Mouse (Mus musculus): Measurements from ENCODE around the gene Syt5. TPM values are rescaled to one million over a fixed set of nuclear protein-coding genes. Genes with fewer than 3 reads are reported as not detected.
A peak's percentile ranks its signal among the peaks of the same experiment; 100 is the strongest.
"Not testable (repeated sequence)": the region's sequence is repeated elsewhere in the genome, so short reads cannot be mapped to it uniquely, and the experiment has no call there.

Gene Syt5
- 1 to 10 TPM; 1.4 to 1.9 TPM for total RNA-seq (2021)
- long read RNA-seq, experiment 1, partial matches to known transcripts = 0 of 1 reads
- long read RNA-seq, experiment 1, other reads (novel, unspliced or antisense) = 1 of 1 reads
- long read RNA-seq, experiment 2, partial matches to known transcripts = 0 of 1 reads
- long read RNA-seq, experiment 2, other reads (novel, unspliced or antisense) = 0 of 1 reads

DNA sequence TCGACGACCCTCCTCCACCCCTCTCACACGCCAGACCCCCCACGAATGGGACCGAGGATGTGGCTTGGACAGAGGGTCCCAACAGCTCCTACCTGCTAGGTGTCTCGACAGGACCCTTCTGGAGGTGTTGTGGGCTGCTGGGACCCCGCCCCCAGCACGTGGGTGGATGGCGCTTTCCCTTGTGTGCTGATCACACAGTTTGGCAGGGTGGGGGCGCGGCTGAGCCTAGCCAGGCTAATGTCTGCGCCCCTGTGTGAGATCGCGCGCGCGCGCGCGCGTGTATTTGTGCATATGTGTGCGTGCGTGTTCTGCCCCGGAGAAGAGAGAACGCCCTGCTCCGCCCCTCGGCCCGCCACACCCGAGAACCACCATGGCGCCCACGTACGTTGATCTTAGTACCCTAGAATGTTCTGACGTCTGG lies at the start of gene Syt5:
TSS of gene Syt5 (minus strand) at position 321 of the 421 bp plus-strand sequence.
- intact Hi-C loops (cut with DNase I) = no loop called here
- DNase-seq = no peak

DNA sequence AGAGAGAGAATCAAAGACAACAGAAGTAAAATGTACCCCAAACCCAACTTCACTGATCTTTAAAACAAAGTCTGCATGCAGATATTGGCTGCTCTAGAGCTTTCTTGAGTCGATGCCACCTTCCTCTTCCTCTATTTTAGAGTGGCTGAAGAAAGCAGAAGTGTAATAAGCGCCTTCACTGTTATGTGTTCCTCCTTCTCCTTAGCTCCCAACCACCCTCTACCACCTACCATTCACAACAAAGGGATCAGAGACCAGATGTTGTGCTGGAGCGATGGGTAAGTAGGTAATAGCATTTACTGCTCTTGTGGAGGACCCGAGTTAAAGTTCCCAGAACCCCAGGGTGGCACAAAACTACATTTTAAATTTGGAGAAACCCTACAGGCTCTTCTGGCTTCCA lies 49.7 kb upstream of the Syt5 start:
- intact Hi-C loops (cut with DNase I); DNase-seq: not testable (repeated sequence)

DNA sequence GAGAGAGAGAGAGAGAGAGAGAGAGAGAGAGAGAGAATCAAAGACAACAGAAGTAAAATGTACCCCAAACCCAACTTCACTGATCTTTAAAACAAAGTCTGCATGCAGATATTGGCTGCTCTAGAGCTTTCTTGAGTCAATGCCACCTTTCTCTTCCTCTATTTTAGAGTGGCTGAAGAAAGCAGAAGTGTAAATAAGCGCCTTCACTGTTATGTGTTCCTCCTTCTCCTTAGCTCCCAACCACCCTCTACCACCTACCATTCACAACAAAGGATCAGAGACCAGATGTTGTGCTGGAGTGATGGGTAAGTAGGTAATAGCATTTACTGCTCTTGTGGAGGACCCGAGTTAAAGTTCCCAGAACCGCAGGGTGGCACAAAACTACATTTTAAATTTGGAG lies 34.1 kb upstream of the Syt5 start:
- intact Hi-C loops (cut with DNase I); DNase-seq: not testable (repeated sequence)

DNA sequence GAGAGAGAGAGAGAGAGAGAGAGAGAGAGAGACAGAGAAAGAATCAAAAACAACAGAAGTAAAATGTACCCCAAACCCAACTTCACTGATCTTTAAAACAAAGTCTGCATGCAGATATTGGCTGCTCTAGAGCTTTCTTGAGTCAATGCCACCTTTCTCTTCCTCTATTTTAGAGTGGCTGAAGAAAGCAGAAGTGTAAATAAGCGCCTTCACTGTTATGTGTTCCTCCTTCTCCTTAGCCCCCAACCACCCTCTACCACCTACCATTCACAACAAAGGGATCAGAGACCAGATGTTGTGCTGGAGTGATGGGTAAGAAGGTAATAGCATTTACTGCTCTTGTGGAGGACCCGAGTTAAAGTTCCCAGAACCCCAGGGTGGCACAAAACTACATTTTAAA lies 25.0 kb upstream of the Syt5 start:
- intact Hi-C loops (cut with DNase I); DNase-seq: not testable (repeated sequence)

DNA sequence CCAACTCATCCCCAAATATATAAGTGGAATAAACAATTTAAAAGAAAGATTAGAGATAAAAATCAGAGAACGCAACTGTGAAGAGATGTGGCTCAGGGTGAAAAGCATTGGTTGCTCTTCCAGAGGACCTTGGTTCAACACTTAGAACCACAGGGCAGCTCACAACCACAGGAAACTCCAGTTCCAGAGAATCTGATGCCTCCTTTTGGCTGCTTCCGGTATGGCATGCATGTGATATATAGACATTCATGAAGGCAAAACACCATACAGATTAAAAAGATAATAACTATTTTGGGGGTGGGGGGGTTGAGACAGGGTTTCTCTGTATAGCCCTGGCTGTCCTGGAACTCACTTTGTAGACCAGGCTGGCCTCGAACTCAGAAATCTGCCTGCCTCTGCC lies 15.3 kb upstream of the Syt5 start:
- intact Hi-C loops (cut with DNase I) = no loop called here
- DNase-seq = no peak

DNA sequence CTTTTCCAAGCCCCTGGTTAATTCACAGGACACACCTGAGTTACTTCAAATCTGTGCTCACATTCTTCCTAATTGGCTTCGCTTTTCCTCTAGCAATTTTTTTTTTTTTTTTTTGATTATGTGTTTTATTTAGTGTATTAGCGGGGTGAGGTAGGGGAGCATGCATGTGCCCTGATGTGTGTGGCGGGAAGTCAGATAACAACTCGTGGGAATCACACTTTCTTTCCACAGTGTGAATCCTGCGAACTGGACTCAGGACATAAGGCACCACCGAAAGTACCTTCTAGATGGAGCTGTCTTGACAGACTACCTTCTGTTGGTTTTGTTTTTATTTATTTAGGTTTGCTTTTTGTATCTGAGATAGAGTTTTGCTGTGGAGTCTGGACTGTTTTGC lies 9.8 kb upstream of the Syt5 start:
- DNase-seq = no peak
- intact Hi-C loops (cut with DNase I) = loop anchor here (2.0 to 10.0 kb wide), 5 partner anchors 148 to 498 kb away; partner anchors contain the start of genes Rpl28 and Zfp580

DNA sequence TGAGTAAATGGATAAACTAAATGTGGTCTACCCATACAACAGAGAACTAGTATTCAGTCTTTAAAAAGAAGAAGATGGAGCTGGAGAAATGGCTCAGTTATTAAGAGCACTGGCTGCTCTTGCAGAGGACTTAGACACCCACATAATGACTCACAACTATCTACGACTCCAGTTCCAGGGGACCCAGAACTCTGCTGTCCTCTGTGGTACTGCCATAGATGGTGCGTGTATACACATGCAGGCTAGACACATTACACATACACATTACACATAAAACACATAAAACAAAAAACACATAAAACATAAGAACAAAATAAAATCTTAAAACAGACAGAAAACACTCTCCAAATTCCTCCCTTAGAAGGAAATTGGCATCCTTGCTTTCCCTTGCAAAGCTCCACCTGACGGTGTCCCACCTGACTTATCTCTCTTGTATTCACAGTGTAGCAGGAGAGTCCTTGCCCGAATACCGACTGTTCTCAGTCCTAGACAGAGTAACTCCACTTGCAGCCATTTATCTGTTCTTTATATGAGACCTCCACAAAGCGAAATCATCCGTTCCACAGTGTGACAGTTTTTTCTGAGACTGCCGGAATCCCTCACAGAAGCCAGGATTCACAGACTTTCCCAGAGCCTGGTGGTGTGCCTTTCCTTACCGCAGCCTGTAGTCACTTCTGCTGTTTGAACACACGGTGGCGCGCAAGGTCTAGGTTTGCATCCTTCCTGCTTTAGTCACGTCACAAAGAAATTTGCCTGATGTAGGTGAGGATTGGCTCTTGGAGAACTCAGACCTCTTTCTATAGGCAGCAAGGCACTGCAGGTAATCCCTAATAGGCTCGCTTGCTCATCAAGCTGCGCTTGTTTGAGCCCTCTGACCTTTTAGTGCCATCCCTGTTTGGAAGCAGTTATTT lies 9.2 kb upstream of the Syt5 start:
- intact Hi-C loops (cut with DNase I) = loop anchor here (2.0 to 10.0 kb wide), 5 partner anchors 148 to 498 kb away; partner anchors contain the start of genes Rpl28 and Zfp580
- DNase-seq = peak; percentile 80 to 81

DNA sequence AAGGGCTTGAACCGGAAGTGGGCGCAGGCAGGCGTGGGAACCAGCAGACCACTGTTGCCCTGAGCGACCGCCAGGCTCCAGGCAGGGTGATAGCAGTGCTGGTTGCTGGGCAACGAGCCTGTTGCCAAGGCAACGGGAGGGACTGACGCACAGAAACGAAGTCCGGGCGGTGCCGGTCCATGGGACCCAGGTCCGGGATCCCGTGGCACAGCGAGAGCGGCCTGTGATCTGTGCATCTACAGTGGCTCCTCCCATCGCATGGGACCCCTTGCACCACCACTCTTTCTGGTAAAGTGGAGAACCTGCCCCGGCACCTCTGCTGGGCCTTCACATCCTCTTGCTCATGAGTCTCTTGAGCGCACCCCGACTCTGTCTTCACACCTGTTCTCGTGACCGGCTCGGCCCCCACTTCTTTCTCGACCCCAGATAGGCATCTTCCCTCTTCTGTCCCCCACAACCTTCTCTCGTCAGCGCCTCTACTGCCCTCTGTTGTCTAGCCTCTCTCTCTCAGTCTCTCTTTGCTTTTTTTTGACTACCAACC lies 680 bp downstream of the Syt5 start:
- DNase-seq = peak; percentile 56 to 71
- intact Hi-C loops (cut with DNase I) = no loop called here

DNA sequence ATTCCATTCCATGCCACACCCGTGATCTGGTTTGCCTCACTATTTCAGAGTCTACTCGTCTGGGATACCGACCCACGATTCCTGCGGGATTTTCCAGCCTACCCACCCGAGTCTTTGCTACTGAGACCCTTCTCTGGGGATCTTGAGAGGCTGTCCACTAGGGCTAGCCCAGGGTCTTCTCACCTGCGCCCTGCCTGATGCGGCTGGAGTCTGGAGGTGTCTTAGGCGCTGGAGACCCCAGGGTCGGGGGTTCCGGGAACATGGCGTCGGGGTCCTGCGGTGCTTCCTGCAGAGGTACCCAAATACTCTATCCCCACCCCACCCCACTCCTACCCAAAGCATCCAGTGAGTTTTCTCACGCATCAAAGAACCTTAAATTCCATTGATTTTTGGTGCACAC lies 1.3 kb downstream of the Syt5 start:
- no peak for DNase-seq
- intact Hi-C loops (cut with DNase I) = no loop called here

DNA sequence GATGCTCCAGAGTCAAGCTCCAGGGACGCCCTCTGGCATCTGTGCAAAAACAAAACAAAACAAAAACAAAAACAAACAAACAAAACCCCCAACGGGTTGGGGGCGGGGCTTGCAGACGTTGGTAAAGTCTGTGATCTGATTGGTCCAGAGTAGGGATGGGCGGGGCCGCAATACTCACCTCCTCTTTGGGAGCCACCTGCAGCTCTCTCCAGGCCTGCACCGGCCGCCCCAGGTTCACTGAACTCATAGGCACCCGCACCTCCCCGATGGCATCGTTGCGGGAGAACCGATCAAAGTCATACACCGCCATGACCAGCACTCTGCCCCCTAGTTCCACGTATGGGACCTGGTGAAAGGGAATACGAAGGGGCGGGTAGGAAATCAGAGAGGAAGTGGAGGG lies 5.3 kb downstream of the Syt5 start:
- intact Hi-C loops (cut with DNase I) = no loop called here
- no peak for DNase-seq

DNA sequence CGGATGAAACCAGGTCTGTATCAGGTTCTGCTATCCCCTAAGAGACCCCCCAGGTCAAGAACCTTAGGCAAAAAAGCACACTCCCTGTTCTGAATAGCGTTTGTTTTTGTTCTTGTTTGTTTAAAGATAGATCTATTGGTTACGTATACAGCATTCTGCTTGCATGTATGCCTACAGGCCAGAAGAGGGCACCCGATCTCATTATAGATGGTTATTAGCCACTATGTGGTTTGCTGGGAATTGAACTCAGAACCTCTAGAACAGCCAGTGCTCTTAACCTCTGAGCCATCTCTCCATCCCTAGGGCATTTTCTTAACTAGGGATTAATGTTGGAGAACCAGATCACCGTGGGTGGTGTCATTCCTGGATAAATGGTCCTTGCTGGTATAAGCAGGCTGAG lies 6.0 kb downstream of the Syt5 start:
- DNase-seq = no peak
- intact Hi-C loops (cut with DNase I) = no loop called here

DNA sequence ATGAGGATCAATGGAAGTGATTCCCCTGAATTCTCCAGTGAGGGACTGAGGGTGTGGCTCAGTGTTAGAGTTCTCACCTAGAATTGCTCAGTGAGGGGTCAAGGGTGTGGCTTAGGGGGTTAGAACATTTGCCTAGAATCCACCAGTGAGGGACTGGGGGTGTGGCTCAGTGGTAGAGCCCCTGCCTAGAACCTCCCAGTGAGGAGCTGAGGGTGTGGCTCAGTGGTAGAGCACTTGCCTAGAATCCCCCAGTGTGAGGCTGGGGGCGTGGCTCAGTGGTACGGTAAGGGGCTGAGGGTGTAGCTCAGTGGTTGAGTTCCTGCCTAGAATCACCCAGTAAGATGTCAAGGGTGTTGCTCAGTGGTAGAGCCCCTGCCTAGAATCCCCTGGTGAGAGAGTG lies 8.3 kb downstream of the Syt5 start:
- DNase-seq = no peak
- intact Hi-C loops (cut with DNase I) = no loop called here

DNA sequence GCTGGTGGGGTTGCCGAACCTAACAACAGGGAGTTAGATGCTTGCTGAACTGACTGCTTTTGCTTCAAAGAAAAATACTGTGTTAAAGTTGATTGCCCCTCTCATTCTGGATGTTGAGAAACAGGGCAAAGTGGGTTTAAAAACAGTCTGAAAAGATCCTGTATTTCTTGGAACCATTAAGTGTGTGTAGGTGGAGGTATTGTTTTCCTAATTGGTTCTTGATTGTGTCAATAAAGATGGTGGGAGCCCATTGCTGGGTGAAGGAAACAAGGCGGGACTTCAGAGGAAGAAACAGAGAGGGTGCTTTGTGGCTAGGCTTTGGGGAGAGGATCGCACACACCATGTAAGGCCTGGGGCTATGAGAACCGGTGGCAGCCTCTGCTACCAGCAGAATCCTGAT lies 10.2 kb downstream of the Syt5 start:
- no peak for DNase-seq
- intact Hi-C loops (cut with DNase I) = no loop called here

DNA sequence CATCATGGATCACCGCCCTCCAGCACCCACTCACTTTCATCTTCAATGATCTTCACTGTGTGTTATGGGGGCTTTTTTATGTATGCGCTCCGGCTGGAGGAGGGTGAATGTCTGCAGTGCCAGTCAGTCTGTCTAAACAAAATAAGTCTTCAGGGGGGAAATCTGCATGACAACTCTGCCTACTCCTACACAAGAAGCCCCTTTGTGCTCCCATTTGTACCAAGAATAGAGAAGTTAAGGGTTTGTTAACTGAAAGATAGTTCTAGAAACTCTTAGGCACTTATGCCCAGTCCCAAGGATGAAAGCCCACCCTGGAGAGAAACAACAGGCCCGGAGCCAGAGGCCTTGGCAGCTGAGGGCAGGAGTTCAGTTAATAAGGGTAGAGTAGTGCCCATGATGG lies 11.0 kb downstream of the Syt5 start:
- intact Hi-C loops (cut with DNase I) = no loop called here
- no peak for DNase-seq

DNA sequence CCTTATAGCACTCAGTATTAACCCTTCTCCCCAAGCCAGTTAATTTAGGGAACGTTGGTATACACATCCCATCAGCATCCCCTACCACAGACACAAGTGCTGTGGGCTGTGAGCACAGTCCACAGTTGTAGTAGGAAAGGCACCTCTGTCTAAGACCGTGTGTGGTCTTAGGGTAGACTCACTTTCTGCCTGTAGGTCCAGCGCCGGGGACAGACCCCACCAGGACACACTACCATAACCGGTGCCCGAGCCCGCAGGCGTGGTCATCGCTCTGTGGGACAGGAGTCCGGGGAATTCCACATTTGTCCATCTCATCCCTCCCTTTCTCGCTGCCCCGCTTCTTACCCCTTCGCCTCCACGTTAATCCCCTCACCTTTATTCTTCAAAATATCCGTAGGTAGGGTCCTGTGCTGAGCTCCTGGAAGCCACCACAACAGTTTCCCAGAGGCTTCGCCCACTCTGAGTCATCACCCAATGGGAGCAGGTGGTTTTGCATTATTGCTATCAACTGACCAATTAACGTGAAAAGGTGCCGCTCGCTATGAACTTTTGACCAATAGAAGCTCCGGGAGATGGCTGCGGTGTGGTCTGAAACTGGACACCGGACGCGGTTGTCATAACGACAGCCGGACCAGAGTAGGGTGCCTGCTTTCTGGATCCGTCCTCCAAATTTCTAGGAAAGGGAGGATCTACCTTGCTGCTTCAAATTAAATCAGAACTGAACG lies 15.2 kb downstream of the Syt5 start, which contains the start of gene Dnaaf3:
TSS of gene Dnaaf3 (minus strand) at position 449 of the 725 bp plus-strand sequence.
- intact Hi-C loops (cut with DNase I) = no loop called here
- DNase-seq = peak; percentile 53 to 74

DNA sequence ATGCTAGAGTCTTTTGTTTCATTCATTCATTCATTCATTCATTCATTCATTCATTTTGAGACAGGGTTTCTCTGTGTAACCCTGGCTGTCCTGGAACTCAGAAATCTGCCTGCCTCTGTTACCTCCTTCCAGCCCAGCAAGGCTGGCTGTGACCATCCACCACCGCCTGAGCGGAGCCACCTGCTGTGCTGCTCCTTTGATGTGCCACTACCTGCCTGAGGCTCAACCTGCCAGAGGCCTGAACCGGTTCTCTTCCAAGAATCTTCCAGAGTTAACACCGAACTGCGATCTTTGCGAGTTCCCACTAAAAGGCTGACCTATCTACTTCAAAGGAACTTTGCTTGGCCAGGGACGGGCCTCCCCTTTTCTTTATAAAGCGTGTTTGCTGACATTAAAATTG lies 17.2 kb downstream of the Syt5 start:
- intact Hi-C loops (cut with DNase I); DNase-seq: not testable (repeated sequence)

DNA sequence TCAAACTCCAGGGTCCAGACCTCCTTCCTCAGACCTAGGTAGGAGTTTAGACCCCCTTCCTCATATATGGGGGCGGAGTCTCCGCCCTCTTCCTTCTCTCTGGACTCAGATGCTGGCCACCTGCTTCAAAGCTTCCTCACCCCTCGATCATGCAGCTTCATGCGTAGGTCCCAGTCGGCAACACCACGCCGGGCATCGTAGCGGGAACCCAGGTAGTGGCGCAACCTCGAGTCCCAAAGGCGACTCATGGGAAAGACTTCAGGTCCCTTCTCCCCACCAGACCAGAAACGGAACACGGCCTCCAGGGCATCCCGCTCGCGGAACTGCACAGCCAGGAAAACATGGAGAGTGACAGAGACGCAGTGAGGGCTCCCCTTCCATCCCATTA lies 20.0 kb downstream of the Syt5 start:
- no peak for DNase-seq
- intact Hi-C loops (cut with DNase I) = loop anchor here (2.0 kb wide), 2 partner anchors 46 to 96 kb away; no protein-coding TSS in a partner anchor

DNA sequence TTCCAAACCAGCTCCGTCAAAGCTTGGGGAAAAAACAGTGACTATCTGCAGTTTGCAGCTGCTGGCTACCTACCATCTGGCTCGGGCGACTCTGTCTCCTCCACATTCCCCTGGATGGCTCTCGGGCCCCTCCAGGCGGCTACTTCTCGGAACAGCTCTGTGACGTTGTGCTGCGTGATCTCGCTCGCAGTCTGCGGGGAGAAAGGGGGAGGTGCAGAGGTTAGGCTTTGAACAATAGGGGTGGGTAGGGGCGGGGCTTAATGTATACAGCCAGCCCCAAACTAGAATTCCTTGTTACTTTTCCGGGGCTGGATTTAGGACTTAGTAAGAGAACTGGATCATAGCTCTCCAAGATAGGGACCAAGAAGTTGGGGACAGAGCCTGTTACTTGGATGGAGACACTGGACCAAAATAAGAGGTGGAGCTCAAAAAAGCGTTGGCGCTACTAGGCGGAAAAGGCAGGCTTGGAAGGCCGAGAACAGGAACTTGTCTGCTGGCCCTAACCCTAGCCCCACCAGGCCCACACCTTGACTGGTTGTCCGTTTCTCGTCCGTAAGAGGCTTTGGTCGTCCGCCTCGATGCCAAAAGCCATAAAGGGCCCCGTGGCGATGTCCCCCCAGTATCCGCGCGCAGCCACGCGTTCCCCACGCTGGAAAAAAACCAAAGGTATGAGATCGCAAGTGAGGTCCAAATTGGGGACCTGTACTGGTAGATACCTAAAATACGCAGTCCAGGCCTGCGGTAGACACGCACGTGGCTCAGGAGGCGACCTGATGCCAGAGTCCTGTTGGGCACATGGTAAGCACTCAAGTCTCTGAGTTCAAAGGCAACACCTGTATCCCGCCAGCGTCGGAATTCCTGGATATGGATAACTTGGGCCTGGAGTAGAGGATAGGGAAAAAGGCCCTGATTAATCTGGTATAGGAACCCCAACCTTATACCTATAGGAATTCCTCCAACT lies 20.7 kb downstream of the Syt5 start:
- peak; percentile 81 to 89 for DNase-seq
- intact Hi-C loops (cut with DNase I) = loop anchor here (2.0 kb wide), 2 partner anchors 46 to 96 kb away; no protein-coding TSS in a partner anchor

DNA sequence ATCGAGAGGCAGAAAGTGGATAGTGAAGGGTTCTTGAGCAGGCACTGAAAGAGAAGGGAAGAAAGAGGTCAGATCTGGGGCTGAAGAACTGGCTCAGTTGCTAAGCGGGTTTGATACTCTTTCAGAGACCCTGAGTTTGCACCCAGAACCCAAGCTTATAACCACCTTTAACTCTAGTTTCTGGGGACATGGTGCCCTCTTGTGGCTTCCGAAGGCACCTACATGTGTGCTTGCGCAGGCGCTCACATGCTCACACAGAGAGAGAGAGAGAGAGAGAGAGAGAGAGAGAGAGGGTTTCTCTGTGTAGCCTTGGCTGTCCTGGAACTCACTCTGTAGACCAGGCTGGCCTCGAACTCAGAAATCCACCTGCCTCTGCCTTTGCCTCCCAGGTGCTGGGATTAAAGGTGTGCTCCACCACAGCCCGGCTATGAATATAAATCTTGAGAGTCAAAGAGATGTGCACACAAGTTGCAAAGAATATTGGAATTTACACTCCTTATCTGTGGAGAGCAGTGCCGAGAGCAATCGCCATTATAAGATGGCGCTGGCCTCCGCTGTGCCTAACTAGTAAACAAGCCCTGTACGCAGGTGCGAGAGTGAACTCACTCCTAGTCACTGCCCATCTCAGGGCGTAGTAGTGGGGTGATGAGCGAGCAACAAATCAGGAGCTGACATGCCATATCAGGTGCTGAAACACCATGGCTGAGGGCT lies 23.0 kb downstream of the Syt5 start, which contains the start of gene Tnni3:
TSS of gene Tnni3 (minus strand) at position 18 of the 711 bp plus-strand sequence.
- DNase-seq = peak; percentile 58 to 77
- intact Hi-C loops (cut with DNase I) = loop anchor here (2.0 to 5.0 kb wide), 2 partner anchors 14 to 392 kb away; no protein-coding TSS in a partner anchor

Measured in heart, postnatal 14 days (tissue).